Mouse (Mus musculus): ENCODE measurements around the gene Dcps.

DNA sequence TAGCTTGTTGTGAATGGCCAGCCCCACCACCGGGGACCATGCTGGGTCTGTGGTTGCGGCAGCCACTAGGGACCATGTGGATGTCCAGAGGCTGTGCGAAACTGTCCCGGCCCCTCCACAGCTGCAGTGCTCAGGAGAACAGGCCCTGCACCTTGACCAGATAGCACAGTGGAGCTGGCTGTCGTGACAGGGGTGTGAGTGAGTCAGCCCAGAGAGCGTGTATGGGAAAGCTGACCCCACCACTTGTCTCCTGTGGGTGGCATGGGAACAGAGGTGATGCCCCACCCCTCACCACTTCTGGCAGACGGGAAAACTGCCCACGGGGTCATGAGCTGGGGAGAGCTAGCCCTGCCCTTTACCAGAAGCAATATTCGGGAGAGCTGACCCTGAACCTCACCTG is 30.7 kb downstream of the Dcps start:
- no peak for TF ChIP-seq CTCF (IDR thresholded peaks at IDR 0.05; ENCODE audit: extremely low read depth, insufficient read depth, low read length)
- TF ChIP-seq POLR2A (IDR thresholded peaks at IDR 0.05; ENCODE audit: extremely low read depth, insufficient read depth, low read length), result no peak
